Mouse (Mus musculus): Measurements from ENCODE around the gene Med13. TPM values are rescaled to one million over a fixed set of nuclear protein-coding genes. Genes with fewer than 3 reads are reported as not detected.

Gene Med13
- polyA plus RNA-seq, 1 experiment from 2014 or later = 13.0 TPM

GRCm38 (mm10) chr11:86377841-86378240, 20.4 kb upstream of the Med13 start:
- Histone ChIP-seq H3K27ac (no peak overlapping the region), H3K36me3 (no peaks in the 10 kb centered on the region), H3K4me2 (no peak overlapping the region), H3K27me3 (no peaks in the 10 kb centered on the region), H3K9ac (replicated peaks) (no peak overlapping the region), H3K9me3 (no peaks in the 10 kb centered on the region), H3K4me1 (replicated peaks) (no peaks in the 10 kb centered on the region), H3K4me3 (replicated peaks) (no peak overlapping the region)
- WGBS = 88% methylated on average over 5 of the region's 5 CpGs
- ATAC-seq (ENCODE audit: insufficient number of reproducible peaks, insufficient read depth, low FRiP score, low TSS enrichment, low read depth) = no peak

GRCm38 (mm10) chr11:86376707-86377106, 19.3 kb upstream of the Med13 start:
- no peaks in the 10 kb centered on the region for H3K9me3 ChIP-seq
- ATAC-seq (ENCODE audit: insufficient number of reproducible peaks, insufficient read depth, low FRiP score, low TSS enrichment, low read depth) = no peak
- no peaks in the 10 kb centered on the region for H3K27me3 ChIP-seq
- no peak overlapping the region for H3K4me2 ChIP-seq
- H3K36me3 ChIP-seq = no peaks in the 10 kb centered on the region
- no peak overlapping the region for H3K4me3 ChIP-seq (replicated peaks)
- 82% methylated on average over 4 of the region's 4 CpGs for WGBS
- no peaks in the 10 kb centered on the region for H3K4me1 ChIP-seq (replicated peaks)
- H3K9ac ChIP-seq (replicated peaks) = no peak overlapping the region
- H3K27ac ChIP-seq = no peak overlapping the region

GRCm38 (mm10) chr11:86375086-86375485, 17.7 kb upstream of the Med13 start:
- Histone ChIP-seq H3K4me2 (no peak overlapping the region), H3K4me3 (replicated peaks) (no peak overlapping the region), H3K4me1 (replicated peaks) (no peaks in the 10 kb centered on the region), H3K9ac (replicated peaks) (no peak overlapping the region), H3K9me3 (no peaks in the 10 kb centered on the region), H3K27me3 (no peaks in the 10 kb centered on the region), H3K27ac (no peak overlapping the region), H3K36me3 (no peaks in the 10 kb centered on the region)
- 89% methylated on average over 6 of the region's 6 CpGs for WGBS
- ATAC-seq (ENCODE audit: insufficient number of reproducible peaks, insufficient read depth, low FRiP score, low TSS enrichment, low read depth) = no peak

- H3K9ac ChIP-seq (replicated peaks) = no peak overlapping the region
- 76% methylated on average over 7 of the region's 7 CpGs for WGBS
- no peak overlapping the region for H3K4me2 ChIP-seq
- 0 out of 2 replicates have a peak, but pooled peaks cover 2% of the 10 kb centered on the region for H3K4me1 ChIP-seq (replicated peaks)
- no peak for ATAC-seq (ENCODE audit: insufficient number of reproducible peaks, insufficient read depth, low FRiP score, low TSS enrichment, low read depth)
- H3K36me3 ChIP-seq = no peaks in the 10 kb centered on the region
- no peak overlapping the region for H3K27ac ChIP-seq
- H3K9me3 ChIP-seq = no peaks in the 10 kb centered on the region
- no peaks in the 10 kb centered on the region for H3K27me3 ChIP-seq
- H3K4me3 ChIP-seq (replicated peaks) = no peak overlapping the region
Observed at GRCm38 (mm10) chr11:86371266-86371665, 13.9 kb upstream of the Med13 start.

- H3K4me1 ChIP-seq (replicated peaks) = 0 out of 2 replicates have a peak, but pooled peaks cover 2% of the 10 kb centered on the region
- no peaks in the 10 kb centered on the region for H3K9me3 ChIP-seq
- no peak overlapping the region for H3K4me3 ChIP-seq (replicated peaks)
- no peak overlapping the region for H3K4me2 ChIP-seq
- no peaks in the 10 kb centered on the region for H3K27me3 ChIP-seq
- H3K9ac ChIP-seq (replicated peaks) = no peak overlapping the region
- no peak overlapping the region for H3K27ac ChIP-seq
- ATAC-seq (ENCODE audit: insufficient number of reproducible peaks, insufficient read depth, low FRiP score, low TSS enrichment, low read depth) = no peak
- 92% methylated on average over 5 of the region's 5 CpGs for WGBS
- no peaks in the 10 kb centered on the region for H3K36me3 ChIP-seq
Observed at GRCm38 (mm10) chr11:86369860-86370259, 12.5 kb upstream of the Med13 start.

GRCm38 (mm10) chr11:86369003-86369402, 11.6 kb upstream of the Med13 start:
- H3K9me3 ChIP-seq = no peaks in the 10 kb centered on the region
- ATAC-seq (ENCODE audit: insufficient number of reproducible peaks, insufficient read depth, low FRiP score, low TSS enrichment, low read depth) = no peak
- 29% methylated on average over 5 of the region's 5 CpGs for WGBS

GRCm38 (mm10) chr11:86364709-86365452, 7.5 kb upstream of the Med13 start:
- H3K27ac ChIP-seq = no peak overlapping the region
- no peaks in the 10 kb centered on the region for H3K9me3 ChIP-seq
- H3K4me2 ChIP-seq = no peak overlapping the region
- 81% methylated on average over 5 of the region's 5 CpGs for WGBS
- H3K36me3 ChIP-seq = no peaks in the 10 kb centered on the region
- H3K4me3 ChIP-seq (replicated peaks) = no peak overlapping the region
- no peaks in the 10 kb centered on the region for H3K27me3 ChIP-seq
- no peak for ATAC-seq (ENCODE audit: insufficient number of reproducible peaks, insufficient read depth, low FRiP score, low TSS enrichment, low read depth)
- H3K9ac ChIP-seq (replicated peaks) = no peak overlapping the region
- 0 out of 2 replicates have a peak, but pooled peaks cover 2% of the 10 kb centered on the region for H3K4me1 ChIP-seq (replicated peaks)

More at GRCm38 (mm10) chr11:86369003-86369402, 11.6 kb upstream of the Med13 start:
- H3K27me3 ChIP-seq = no peaks in the 10 kb centered on the region
- H3K27ac ChIP-seq = no peak overlapping the region
- H3K4me2 ChIP-seq = no peak overlapping the region
- no peaks in the 10 kb centered on the region for H3K36me3 ChIP-seq
- H3K4me1 ChIP-seq (replicated peaks) = 0 out of 2 replicates have a peak, but pooled peaks cover 2% of the 10 kb centered on the region
- no peak overlapping the region for H3K9ac ChIP-seq (replicated peaks)
- H3K4me3 ChIP-seq (replicated peaks) = no peak overlapping the region

- Histone ChIP-seq H3K9me3 (no peaks in the 10 kb centered on the region), H3K4me3 (replicated peaks) (peak overlapping the region; percentile 94), H3K4me1 (replicated peaks) (peaks cover 22% of the 10 kb centered on the region), H3K27ac (peak overlapping the region; percentile 99), H3K27me3 (no peaks in the 10 kb centered on the region), H3K4me2 (peak overlapping the region; percentile 42), H3K36me3 (peaks cover 19% of the 10 kb centered on the region), H3K9ac (replicated peaks) (peak overlapping the region; percentile 96)
- WGBS = under 1% methylated on average over 45 of the region's 45 CpGs
- peak; percentile 96 for ATAC-seq (ENCODE audit: insufficient number of reproducible peaks, insufficient read depth, low FRiP score, low TSS enrichment, low read depth)
Observed at GRCm38 (mm10) chr11:86357984-86358528, 654 bp upstream of the Med13 start.

GRCm38 (mm10) chr11:86356007-86356853, 1.2 kb downstream of the Med13 start:
- Histone ChIP-seq H3K36me3 (peaks cover 25% of the 10 kb centered on the region), H3K9me3 (no peaks in the 10 kb centered on the region), H3K4me1 (replicated peaks) (peaks cover 22% of the 10 kb centered on the region), H3K4me3 (replicated peaks) (peak overlapping the region; percentile 94), H3K27ac (peak overlapping the region; percentile 99; the same call in 1 of the 2 replicates), H3K9ac (replicated peaks) (peak overlapping the region; percentile 96), H3K27me3 (no peaks in the 10 kb centered on the region), H3K4me2 (peak overlapping the region; percentile 76)
- 16% methylated on average over 13 of the region's 13 CpGs for WGBS
- ATAC-seq (ENCODE audit: insufficient number of reproducible peaks, insufficient read depth, low FRiP score, low TSS enrichment, low read depth) = no peak

GRCm38 (mm10) chr11:86353586-86353985, 3.8 kb downstream of the Med13 start:
- H3K27ac ChIP-seq = no peak overlapping the region
- ATAC-seq (ENCODE audit: insufficient number of reproducible peaks, insufficient read depth, low FRiP score, low TSS enrichment, low read depth) = no peak
- peaks cover 22% of the 10 kb centered on the region for H3K4me1 ChIP-seq (replicated peaks)
- no peak overlapping the region for H3K9ac ChIP-seq (replicated peaks)
- no peaks in the 10 kb centered on the region for H3K9me3 ChIP-seq
- H3K27me3 ChIP-seq = no peaks in the 10 kb centered on the region
- H3K36me3 ChIP-seq = peaks cover 25% of the 10 kb centered on the region
- WGBS = 81% methylated on average over 3 of the region's 3 CpGs
- H3K4me2 ChIP-seq = no peak overlapping the region
- no peak overlapping the region for H3K4me3 ChIP-seq (replicated peaks)

- H3K27ac ChIP-seq = no peak overlapping the region
- H3K4me1 ChIP-seq (replicated peaks) = peaks cover 22% of the 10 kb centered on the region
- ATAC-seq (ENCODE audit: insufficient number of reproducible peaks, insufficient read depth, low FRiP score, low TSS enrichment, low read depth) = no peak
- no peak overlapping the region for H3K4me2 ChIP-seq
- H3K4me3 ChIP-seq (replicated peaks) = no peak overlapping the region
- H3K36me3 ChIP-seq = peaks cover 29% of the 10 kb centered on the region
- no peaks in the 10 kb centered on the region for H3K9me3 ChIP-seq
- no peak overlapping the region for H3K9ac ChIP-seq (replicated peaks)
- WGBS = 68% methylated on average over 3 of the region's 3 CpGs
- H3K27me3 ChIP-seq = no peaks in the 10 kb centered on the region
Observed at GRCm38 (mm10) chr11:86351766-86352315, 5.6 kb downstream of the Med13 start.

Measured in limb, embryonic 12.5 days (tissue).